10 mouse cellular contexts compared by ENCODE assay signal in the genomic region with DNA sequence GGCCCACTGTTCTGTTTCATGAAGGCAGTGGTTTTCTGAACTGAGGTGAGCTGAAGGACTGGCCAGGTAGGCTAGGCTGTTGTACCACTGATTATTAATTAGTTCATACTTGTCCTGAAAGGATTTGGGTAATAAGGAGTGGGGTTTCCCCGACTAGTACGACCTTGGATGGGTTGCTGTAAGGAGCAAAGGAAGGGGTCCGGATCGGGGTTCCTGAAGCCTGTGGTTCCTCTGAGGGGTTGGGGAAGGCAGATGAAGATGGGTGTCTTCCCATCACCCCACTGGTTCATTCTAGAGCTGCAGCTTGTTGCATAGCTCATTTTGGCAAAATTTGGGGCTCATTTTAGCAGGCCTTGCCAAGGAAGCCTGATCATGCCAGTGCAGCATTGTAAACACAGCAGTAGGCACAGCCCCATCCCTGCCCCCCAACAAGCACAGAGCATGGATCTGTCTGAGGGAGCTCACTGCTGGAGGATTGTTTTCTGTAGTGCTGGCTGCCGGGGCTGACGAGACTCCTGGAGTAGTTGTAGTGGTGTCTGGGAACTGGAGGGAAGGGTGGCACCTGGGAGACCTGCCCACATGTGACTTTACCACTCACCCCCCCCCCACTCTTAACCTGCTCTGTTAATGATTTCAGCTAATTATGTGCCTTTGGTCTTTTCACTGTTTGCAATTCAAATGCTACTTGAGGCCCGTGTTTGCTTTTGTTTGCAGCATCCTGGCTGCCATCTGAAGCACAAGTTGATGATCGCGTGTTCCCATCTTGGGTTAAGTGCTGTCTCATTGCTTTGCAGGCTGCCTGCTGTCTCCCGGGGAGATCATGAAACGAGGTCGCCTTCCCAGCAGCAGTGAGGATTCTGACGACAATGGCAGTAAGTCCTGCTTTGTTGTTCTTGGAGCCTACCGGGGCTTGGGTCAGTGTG. TPM values are rescaled to one million over a fixed set of nuclear protein-coding genes. Genes with fewer than 3 reads are reported as not detected.
A peak's percentile ranks its signal among the peaks of the same experiment; 100 is the strongest.
DNase-seq lines count a peak whose midpoint lies in the region; ATAC-seq and TF ChIP-seq lines count a peak whose summit lies in the region.
"Had no signal": no experiment of that assay in that cellular context is flagged by ENCODE, and none has a peak within 500 bp of the region (broad histone marks: within the 10 kb centered on the region; RNA-seq: fewer than 3 reads in every experiment).

No protein-coding gene starts in this region.

- no peak for DNase-seq in left cerebral cortex, adult 2 months (ENCODE audit: extremely low spot score in 1 of 2, low spot score in 2 of 2)
- DNase-seq in left cerebral cortex, postnatal 25 days (ENCODE audit: low spot score in 2 of 2): no peak
- DNase-seq in embryo, embryonic 10.5 days (ENCODE audit: low spot score): no peak
- DNase-seq in gastrocnemius, postnatal 25 days: no peak
- DNase-seq in heart, postnatal 4 days: no peak
- DNase-seq: right cerebral cortex, postnatal 14 days had no signal

- peak; percentile 27 for ATAC-seq in intestine, embryonic 16.5 days
- no peak for ATAC-seq in liver, embryonic 12.5 days
- ATAC-seq in stomach, embryonic 16.5 days (ENCODE audit: insufficient read depth, low FRiP score): 0 out of 2 replicates have a peak, but pooled peaks have one; percentile 23

- peak overlapping the region; percentile 22 for H3K9ac ChIP-seq in intestine, embryonic 16.5 days (ENCODE audit: low read depth, low read length)
- H3K9ac ChIP-seq in liver, embryonic 12.5 days: no peak overlapping the region
- H3K9ac ChIP-seq in stomach, embryonic 16.5 days (ENCODE audit: low read length): no peak overlapping the region; the same call in 1 of the 2 replicates
- H3K9ac ChIP-seq: lung, embryonic 15.5 days had no signal

- WGBS in intestine, embryonic 16.5 days: 37% methylated on average over 14 of the region's 14 CpGs
- 74% methylated on average over 14 of the region's 14 CpGs for WGBS in liver, embryonic 12.5 days (ENCODE audit: insufficient replicate concordance)
- WGBS in stomach, embryonic 16.5 days: 54% methylated on average over 14 of the region's 14 CpGs

- no peaks in the 10 kb centered on the region for H3K36me3 ChIP-seq in intestine, embryonic 16.5 days (ENCODE audit: control insufficient read depth, insufficient read depth, low read length)
- peaks cover 40% of the 10 kb centered on the region for H3K36me3 ChIP-seq in liver, embryonic 12.5 days
- H3K36me3 ChIP-seq in stomach, embryonic 16.5 days (ENCODE audit: control insufficient read depth, insufficient read depth, low read length): no peaks in the 10 kb centered on the region
- H3K36me3 ChIP-seq: lung, embryonic 15.5 days had no signal

- intact Hi-C loops in left cerebral cortex, adult 2 months (cut with DNase I): no loop called here
- intact Hi-C loops in left cerebral cortex, postnatal 25 days (cut with DNase I): no loop called here

- H3K4me2 ChIP-seq in intestine, embryonic 16.5 days (ENCODE audit: low read depth, low read length): peak overlapping the region; percentile 23
- peak overlapping the region; percentile 24; the same call in 1 of the 2 replicates for H3K4me2 ChIP-seq in liver, embryonic 12.5 days
- H3K4me2 ChIP-seq in stomach, embryonic 16.5 days (ENCODE audit: low read depth, low read length): 0 out of 2 replicates have a peak overlapping the region, but pooled peaks have one; percentile 0
- H3K4me2 ChIP-seq: lung, embryonic 15.5 days had no signal

- no peak for TF ChIP-seq CTCF in left cerebral cortex, adult 2 months (IDR thresholded peaks at IDR 0.05)

- H3K4me1 ChIP-seq in intestine, embryonic 16.5 days (ENCODE audit: control insufficient read depth, insufficient read depth, low read length): peaks cover 36% of the 10 kb centered on the region
- H3K4me1 ChIP-seq in liver, embryonic 12.5 days: peaks cover 67% of the 10 kb centered on the region
- peaks cover 10% of the 10 kb centered on the region; the same call in 1 of the 2 replicates for H3K4me1 ChIP-seq in stomach, embryonic 16.5 days (ENCODE audit: control insufficient read depth, insufficient read depth, low read length)

- H3K27me3 ChIP-seq in intestine, embryonic 16.5 days (replicated peaks; ENCODE audit: control insufficient read depth, insufficient read depth, low read length): no peaks in the 10 kb centered on the region
- H3K27me3 ChIP-seq in liver, embryonic 12.5 days (replicated peaks): no peaks in the 10 kb centered on the region
- no peaks in the 10 kb centered on the region for H3K27me3 ChIP-seq in stomach, embryonic 16.5 days (ENCODE audit: control insufficient read depth, insufficient read depth, low read length)
- H3K27me3 ChIP-seq: lung, embryonic 15.5 days had no signal

- H3K4me3 ChIP-seq in left cerebral cortex, adult 2 months: no peak overlapping the region
- no peak overlapping the region for H3K4me3 ChIP-seq in intestine, embryonic 16.5 days (ENCODE audit: low read length)
- H3K4me3 ChIP-seq in liver, embryonic 12.5 days: no peak overlapping the region
- H3K4me3 ChIP-seq in stomach, embryonic 16.5 days (replicated peaks; ENCODE audit: low read length): no peak overlapping the region
- H3K4me3 ChIP-seq: lung, embryonic 15.5 days had no signal

- H3K27ac ChIP-seq in left cerebral cortex, adult 2 months: peak overlapping the region; percentile 56
- peak overlapping the region; percentile 79 for H3K27ac ChIP-seq in intestine, embryonic 16.5 days (ENCODE audit: low read length)
- peak overlapping the region; percentile 75 for H3K27ac ChIP-seq in liver, embryonic 12.5 days
- peak overlapping the region; percentile 34; the same call in 1 of the 2 replicates for H3K27ac ChIP-seq in stomach, embryonic 16.5 days (ENCODE audit: low read length)
- H3K27ac ChIP-seq: lung, embryonic 15.5 days had no signal

- no peaks in the 10 kb centered on the region for H3K9me3 ChIP-seq in intestine, embryonic 16.5 days (ENCODE audit: control insufficient read depth, low read length)
- no peaks in the 10 kb centered on the region for H3K9me3 ChIP-seq in liver, embryonic 12.5 days (replicated peaks)
- no peaks in the 10 kb centered on the region for H3K9me3 ChIP-seq in stomach, embryonic 16.5 days (replicated peaks; ENCODE audit: control insufficient read depth, low read length)
- H3K9me3 ChIP-seq: lung, embryonic 15.5 days had no signal

RNA-seq across cellular contexts. Expression of a gene that starts 25.1 kb away (rescaled TPM):
- total RNA-seq in left cerebral cortex, adult 2 months (2021): 10 to 100 TPM; 40.5 to 44.7 TPM
- 10 to 100 TPM; 36.8 to 42.5 TPM for total RNA-seq in left cerebral cortex, postnatal 25 days (2021)
- 14.8 and 16.9 TPM in 2 replicates for polyA plus RNA-seq in intestine, embryonic 16.5 days (2015; fragmentation: Nextera tagmentation; extraction: Ambion mirVana)
- 13.8 and 14.0 TPM in 2 replicates for polyA plus RNA-seq in liver, embryonic 12.5 days (2016; fragmentation: Nextera tagmentation; extraction: Ambion mirVana)
- 11.5 and 11.6 TPM in 2 replicates for polyA plus RNA-seq in stomach, embryonic 16.5 days (2015; fragmentation: Nextera tagmentation; extraction: Ambion mirVana)
- 10 to 100 TPM; 19.8 to 23.9 TPM for total RNA-seq in gastrocnemius, postnatal 25 days (2021)
- total RNA-seq in heart, postnatal 4 days (2021): 10 to 100 TPM; 37.8 to 43.5 TPM
